Mouse (Mus musculus) ES-E14 (cell line): ENCODE measurements at regions not wholly inside any gene's neighbourhood (a gene's known extent, or its start where the extent isn't known, plus 50 kb on each side); places are given as distances from the start of the nearest gene placed in this dataset.

ENCODE experiments used
- CHD2 ChIP-seq: IDR thresholded peaks from 2 replicates; pipeline ENCODE4 v1.6.1; 2014; ENCODE audit warnings: mild to moderate bottlenecking, low read depth, low read length, inconsistent platforms
- MAFK ChIP-seq: IDR thresholded peaks from 2 replicates; pipeline ENCODE4 v1.6.1; 2014; ENCODE audit warnings: mild to moderate bottlenecking, low read depth, low read length, inconsistent platforms; ENCODE audit not compliant: insufficient read depth
- ZC3H11A ChIP-seq: IDR thresholded peaks from 2 replicates; pipeline ENCODE4 v1.6.1; 2012; ENCODE audit warnings: low read depth, mild to moderate bottlenecking, inconsistent platforms, low read length, borderline replicate concordance
- ZNF384 ChIP-seq: IDR thresholded peaks from 2 replicates; pipeline ENCODE4 v1.6.1; 2012; ENCODE audit warnings: low read depth, low read length, inconsistent platforms

- no peak for TF ChIP-seq MAFK
- no peak for TF ChIP-seq ZC3H11A
- TF ChIP-seq CHD2: no peak
- TF ChIP-seq ZNF384: no peak
These were observed 1342.3 kb upstream of the Flrt2 start for GRCm38 (mm10) chr12:94349623-94350156.
